Mouse (Mus musculus) limb, embryonic 13.5 days (tissue): ENCODE data around the gene Ola1. TPM values are rescaled to one million over a fixed set of nuclear protein-coding genes. Genes with fewer than 3 reads are reported as not detected.

Experiments used
- ATAC-seq: fragments of 200-750 bp; cut with Nextera tagmentation; 2 replicates; pipeline ENCODE4 v1.8.0; 2017; ENCODE audit warnings: low read depth, moderate number of reproducible peaks, moderate TSS enrichment; ENCODE audit not compliant: low FRiP score
- H3K27ac ChIP-seq: fragments of 300-500 bp; sonication (generic); 2 replicates; pipeline ENCODE4 v1.5.1; 2015; ENCODE audit warnings: inconsistent platforms, mild to moderate bottlenecking, moderate library complexity
- H3K27me3 ChIP-seq: fragments of 300-500 bp; sonication (generic); 2 replicates; pipeline ENCODE4 v1.6.1; 2015; ENCODE audit warnings: mild to moderate bottlenecking, inconsistent platforms
- H3K36me3 ChIP-seq: fragments of 300-500 bp; sonication (generic); 2 replicates; pipeline ENCODE4 v1.6.1; 2015; ENCODE audit warnings: inconsistent platforms, mild to moderate bottlenecking, moderate library complexity
- H3K4me1 ChIP-seq: fragments of 300-500 bp; sonication (generic); 2 replicates; pipeline ENCODE4 v1.6.1; 2015; ENCODE audit warnings: inconsistent platforms
- H3K4me2 ChIP-seq: fragments of 300-500 bp; sonication (generic); replicated peaks from 2 replicates; pipeline ENCODE4 v1.6.1; 2015; ENCODE audit warnings: inconsistent platforms, mild to moderate bottlenecking, moderate library complexity
- H3K4me3 ChIP-seq: fragments of 300-500 bp; sonication (generic); 2 replicates; pipeline ENCODE4 v1.5.1; 2015; ENCODE audit warnings: moderate library complexity, mild to moderate bottlenecking, inconsistent platforms
- H3K9ac ChIP-seq: fragments of 300-500 bp; sonication (generic); 2 replicates; pipeline ENCODE4 v1.6.1; 2015; ENCODE audit warnings: mild to moderate bottlenecking, inconsistent platforms
- H3K9me3 ChIP-seq: fragments of 300-500 bp; sonication (generic); 2 replicates; pipeline ENCODE4 v1.6.1; 2016; ENCODE audit warnings: inconsistent platforms
- whole genome bisulfite sequencing: fragments of 180-500 bp; shearing (Covaris S2); methylation state at CpG from one replicate; pipeline ENCODE4 v1.1.7; 2015; 5-methylcytosine and 5-hydroxymethylcytosine counted together
- polyA plus RNA-seq: library from polyadenylated mRNA; unstranded; fragments of >200 nt; fragmentation: Nextera tagmentation; extraction: Ambion mirVana; gene quantifications from 2 replicates; pipeline ENCODE4 v1.2.1, GENCODE M21; 2015

The Ola1 gene
- 111 and 112 TPM in 2 replicates for polyA plus RNA-seq

DNA sequence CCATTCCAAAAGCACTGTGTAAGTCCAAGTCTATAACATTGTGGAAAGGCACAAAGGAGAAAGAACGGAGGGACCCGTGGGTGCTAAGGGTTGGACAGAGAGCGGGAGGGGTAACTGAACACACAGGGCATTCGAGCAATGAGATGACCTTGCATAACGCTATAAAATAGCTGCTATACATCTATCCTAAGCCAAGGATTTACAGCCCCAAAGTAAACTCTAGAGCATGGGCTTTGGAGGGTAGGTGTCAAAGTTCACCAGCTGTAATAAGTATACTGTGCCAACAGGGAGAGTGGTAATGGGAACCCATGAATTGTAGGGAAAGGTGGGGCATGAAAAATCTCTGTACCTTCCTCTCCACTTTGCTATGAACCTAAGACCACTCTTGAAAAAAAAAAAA is at the start of gene Ola1:
Gene Ola1 (minus strand): TSS at position 12 of the 400 bp plus-strand sequence.
- H3K4me3 ChIP-seq: no peak within 1 kb of the TSS
- H3K27ac ChIP-seq: no peak within 1 kb of the TSS
- peaks cover 3% of the 10 kb centered on the region; the same call in 1 of the 2 replicates for H3K4me1 ChIP-seq
- H3K9ac ChIP-seq: no peak within 1 kb of the TSS
- no peaks in the 10 kb centered on the region for H3K36me3 ChIP-seq
- H3K27me3 ChIP-seq: peaks cover 5% of the 10 kb centered on the region; the same call in 1 of the 2 replicates
- ATAC-seq: no peak
- peaks cover 4% of the 10 kb centered on the region; the same call in 1 of the 2 replicates for H3K9me3 ChIP-seq
- H3K4me2 ChIP-seq: no peak within 1 kb of the TSS
- WGBS: 79% methylated on average over 5 of the region's 5 CpGs

DNA sequence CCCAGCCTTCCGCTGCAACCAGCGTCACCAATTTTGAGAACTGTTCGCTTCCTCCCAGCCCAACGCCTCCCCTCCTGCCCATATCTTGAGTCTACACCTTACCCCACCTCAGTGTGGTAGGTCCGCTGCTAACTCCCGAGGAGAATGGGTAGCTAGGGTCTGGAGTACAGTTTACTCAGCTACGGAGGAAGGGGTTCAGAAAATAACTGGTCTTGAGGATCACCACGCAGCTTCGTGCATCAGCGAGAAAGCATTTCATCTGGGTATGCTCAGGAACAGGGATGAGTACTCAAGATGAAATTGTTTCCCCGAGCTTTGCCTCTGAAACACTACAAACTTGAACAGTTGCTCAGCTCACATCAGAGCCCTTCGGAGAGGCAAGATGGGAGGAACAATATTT is 49.6 kb upstream of the Ola1 start:
- no peak overlapping the region for H3K4me3 ChIP-seq
- WGBS: 3% methylated on average over 11 of the region's 12 CpGs
- no peak for ATAC-seq
- no peaks in the 10 kb centered on the region for H3K36me3 ChIP-seq
- no peak overlapping the region for H3K9ac ChIP-seq
- 0 out of 2 replicates have a peak overlapping the region, but pooled peaks have one; percentile 23 for H3K4me2 ChIP-seq
- H3K27ac ChIP-seq: no peak overlapping the region
- no peaks in the 10 kb centered on the region for H3K9me3 ChIP-seq
- peaks cover 50% of the 10 kb centered on the region for H3K4me1 ChIP-seq
- peaks cover 86% of the 10 kb centered on the region for H3K27me3 ChIP-seq

DNA sequence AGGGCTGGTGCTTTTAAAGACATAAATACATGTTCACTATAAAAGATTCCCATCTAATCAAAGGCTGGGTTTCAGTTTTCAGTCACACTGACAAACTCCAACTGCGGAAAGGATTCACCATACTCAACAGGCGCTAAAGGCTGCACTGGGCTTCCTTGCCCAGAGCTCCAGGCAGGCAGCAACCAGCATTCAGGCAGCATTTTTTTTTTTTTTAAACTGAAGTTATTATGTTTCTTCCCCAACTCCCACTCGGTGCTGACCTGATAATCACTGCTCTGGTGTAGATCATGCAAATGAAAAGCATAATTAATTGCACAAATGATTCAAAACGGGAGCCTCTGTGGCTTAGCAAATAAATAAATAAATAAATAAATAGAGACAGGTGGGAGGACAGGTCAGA is 49.1 kb upstream of the Ola1 start:
- Histone ChIP-seq H3K4me3 (no peak overlapping the region), H3K27me3 (peaks cover 84% of the 10 kb centered on the region), H3K9ac (no peak overlapping the region), H3K36me3 (no peaks in the 10 kb centered on the region), H3K9me3 (no peaks in the 10 kb centered on the region), H3K4me1 (peaks cover 50% of the 10 kb centered on the region), H3K27ac (no peak overlapping the region), H3K4me2 (no peak overlapping the region)
- ATAC-seq: no peak
- WGBS: 4% methylated on average over 4 of the region's 4 CpGs

GRCm38 (mm10) chr2:73267231-73267630 is 48.5 kb upstream of the Ola1 start:
- no peaks in the 10 kb centered on the region for H3K9me3 ChIP-seq
- H3K4me3 ChIP-seq: no peak overlapping the region
- H3K27me3 ChIP-seq: peaks cover 84% of the 10 kb centered on the region
- no peak for ATAC-seq
- H3K9ac ChIP-seq: no peak overlapping the region
- WGBS: 20% methylated on average over 3 of the region's 3 CpGs
- peaks cover 48% of the 10 kb centered on the region for H3K4me1 ChIP-seq
- H3K4me2 ChIP-seq: no peak overlapping the region
- H3K36me3 ChIP-seq: no peaks in the 10 kb centered on the region
- H3K27ac ChIP-seq: no peak overlapping the region

DNA sequence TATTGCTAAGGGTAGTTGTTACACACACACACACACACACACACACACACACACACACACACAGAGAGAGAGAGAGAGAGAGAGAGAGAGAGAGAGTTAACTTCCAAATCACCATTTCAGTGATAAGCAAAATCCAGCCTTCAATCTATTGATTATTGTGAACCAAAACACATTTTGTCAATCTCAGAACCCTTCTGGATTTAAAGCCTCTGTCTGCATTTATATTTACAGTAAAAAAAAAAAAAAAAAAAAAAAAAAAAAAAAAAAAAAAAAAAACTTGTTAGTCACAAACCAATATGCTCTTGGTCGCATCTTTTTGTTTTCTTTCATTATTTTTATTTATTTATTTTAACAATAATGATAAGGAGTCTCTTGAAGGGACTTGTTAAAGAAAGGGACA is 47.9 kb upstream of the Ola1 start:
- H3K4me3 ChIP-seq: no peak overlapping the region
- no peak overlapping the region for H3K4me2 ChIP-seq
- no peaks in the 10 kb centered on the region for H3K9me3 ChIP-seq
- H3K27me3 ChIP-seq: peaks cover 83% of the 10 kb centered on the region
- no peak for ATAC-seq
- peaks cover 42% of the 10 kb centered on the region for H3K4me1 ChIP-seq
- no peak overlapping the region for H3K9ac ChIP-seq
- H3K36me3 ChIP-seq: no peaks in the 10 kb centered on the region
- WGBS: 42% methylated on average over 1 of the region's 1 CpGs
- H3K27ac ChIP-seq: no peak overlapping the region

- H3K4me3 ChIP-seq: no peak overlapping the region
- no peak overlapping the region for H3K4me2 ChIP-seq
- peaks cover 2% of the 10 kb centered on the region; the same call in 1 of the 2 replicates for H3K9me3 ChIP-seq
- H3K27me3 ChIP-seq: peaks cover 77% of the 10 kb centered on the region
- no peaks in the 10 kb centered on the region for H3K36me3 ChIP-seq
- no peak overlapping the region for H3K27ac ChIP-seq
- 5% methylated on average over 5 of the region's 5 CpGs for WGBS
- ATAC-seq: no peak
- no peak overlapping the region for H3K9ac ChIP-seq
- peaks cover 36% of the 10 kb centered on the region for H3K4me1 ChIP-seq
These were observed 47.3 kb upstream of the Ola1 start for GRCm38 (mm10) chr2:73266011-73266410.

- H3K9me3 ChIP-seq: peaks cover 4% of the 10 kb centered on the region; the same call in 1 of the 2 replicates
- H3K4me3 ChIP-seq: peak overlapping the region; percentile 54
- H3K27ac ChIP-seq: no peak overlapping the region
- peaks cover 27% of the 10 kb centered on the region for H3K4me1 ChIP-seq
- H3K9ac ChIP-seq: peak overlapping the region; percentile 60; the same call in 1 of the 2 replicates
- 6% methylated on average over 11 of the region's 11 CpGs for WGBS
- H3K36me3 ChIP-seq: no peaks in the 10 kb centered on the region
- H3K27me3 ChIP-seq: peaks cover 64% of the 10 kb centered on the region
- no peak for ATAC-seq
- H3K4me2 ChIP-seq: peak overlapping the region; percentile 90
These were observed 46.0 kb upstream of the Ola1 start for GRCm38 (mm10) chr2:73264611-73265195.

DNA sequence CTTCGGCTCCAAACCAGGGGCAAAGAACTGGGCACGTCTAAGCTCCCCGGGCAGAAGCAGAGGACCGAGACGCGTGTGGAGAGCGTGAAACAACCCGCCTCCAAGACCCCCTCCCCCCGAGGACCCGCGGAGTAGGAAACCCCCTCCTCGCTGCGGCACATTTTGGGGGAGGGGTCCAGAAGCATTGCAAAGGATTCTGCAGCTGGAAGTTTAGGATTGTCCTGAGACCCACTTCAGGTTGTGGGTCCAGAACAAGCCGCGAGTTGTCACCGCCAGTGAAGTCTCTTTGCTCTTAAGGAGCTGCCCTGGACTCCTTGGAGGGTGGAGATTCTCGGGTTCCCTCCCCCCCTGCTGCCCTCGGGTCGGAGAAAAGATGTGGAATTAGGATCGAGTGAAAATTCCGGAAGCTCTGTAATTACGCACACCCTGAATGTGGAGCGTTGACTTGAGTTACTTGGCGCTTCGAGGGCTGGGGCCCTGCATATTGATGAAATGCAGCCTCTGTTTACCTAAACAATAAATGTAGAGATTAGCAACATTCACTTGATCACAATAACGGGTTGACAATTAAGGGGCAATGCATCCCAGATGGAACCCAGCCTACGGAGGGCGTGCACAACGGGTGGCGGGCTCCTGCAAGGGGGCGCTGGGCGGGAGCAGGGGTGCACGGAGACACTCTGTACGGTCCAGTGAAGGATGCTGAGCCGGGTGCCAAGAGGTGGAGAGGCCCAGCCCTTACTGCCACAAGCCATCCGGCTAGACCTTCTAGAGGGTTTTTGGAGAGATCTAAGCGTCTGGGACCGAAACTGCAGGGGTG is 45.3 kb upstream of the Ola1 start:
- peak overlapping the region; percentile 54 for H3K4me3 ChIP-seq
- 2% methylated on average over 38 of the region's 38 CpGs for WGBS

DNA sequence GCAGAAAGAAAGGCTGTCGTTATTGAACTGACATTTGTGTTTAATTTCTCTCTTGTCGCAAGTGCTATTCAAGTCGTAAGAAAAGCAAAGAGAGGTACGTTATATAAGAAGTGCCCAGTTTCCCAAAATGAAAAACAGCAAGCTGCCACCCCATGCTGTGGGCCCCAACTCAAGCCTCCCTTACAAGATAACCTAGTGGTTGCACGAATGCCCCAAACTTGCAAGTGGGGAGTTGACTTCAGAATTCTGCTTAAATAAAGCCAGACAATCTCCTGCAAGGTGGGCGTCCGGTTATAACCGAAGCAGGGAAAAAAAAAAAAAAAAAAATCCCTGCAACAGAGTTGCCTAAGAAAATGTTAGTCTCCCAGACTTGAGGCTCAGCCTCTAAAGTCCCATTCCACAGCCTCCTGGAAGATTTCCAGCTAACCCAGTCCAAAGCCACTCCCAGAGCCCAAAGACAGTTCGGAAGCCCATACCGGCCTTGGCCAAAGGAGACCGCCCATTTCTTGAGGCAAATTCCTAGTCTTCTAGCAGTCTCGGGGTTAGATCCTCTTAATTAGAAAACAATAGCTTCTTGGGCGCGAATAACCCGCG is 44.5 kb upstream of the Ola1 start:
- WGBS: 3% methylated on average over 16 of the region's 16 CpGs
- no peak for ATAC-seq
- peak overlapping the region; percentile 90 for H3K4me2 ChIP-seq
- H3K4me3 ChIP-seq: peak overlapping the region; percentile 54
- H3K27me3 ChIP-seq: peaks cover 52% of the 10 kb centered on the region
- H3K36me3 ChIP-seq: no peaks in the 10 kb centered on the region
- peak overlapping the region; percentile 60 for H3K9ac ChIP-seq
- H3K4me1 ChIP-seq: peaks cover 26% of the 10 kb centered on the region
- peaks cover 4% of the 10 kb centered on the region; the same call in 1 of the 2 replicates for H3K9me3 ChIP-seq
- H3K27ac ChIP-seq: no peak overlapping the region

More for the DNA sequence above, 45.3 kb upstream of the Ola1 start:
- Histone ChIP-seq H3K9me3 (peaks cover 4% of the 10 kb centered on the region; the same call in 1 of the 2 replicates), H3K27me3 (peaks cover 59% of the 10 kb centered on the region), H3K4me2 (peak overlapping the region; percentile 90), H3K36me3 (no peaks in the 10 kb centered on the region), H3K9ac (peak overlapping the region; percentile 60), H3K27ac (no peak overlapping the region), H3K4me1 (peaks cover 27% of the 10 kb centered on the region)
- ATAC-seq: peak; percentile 57; the same call in 1 of the 2 replicates

DNA sequence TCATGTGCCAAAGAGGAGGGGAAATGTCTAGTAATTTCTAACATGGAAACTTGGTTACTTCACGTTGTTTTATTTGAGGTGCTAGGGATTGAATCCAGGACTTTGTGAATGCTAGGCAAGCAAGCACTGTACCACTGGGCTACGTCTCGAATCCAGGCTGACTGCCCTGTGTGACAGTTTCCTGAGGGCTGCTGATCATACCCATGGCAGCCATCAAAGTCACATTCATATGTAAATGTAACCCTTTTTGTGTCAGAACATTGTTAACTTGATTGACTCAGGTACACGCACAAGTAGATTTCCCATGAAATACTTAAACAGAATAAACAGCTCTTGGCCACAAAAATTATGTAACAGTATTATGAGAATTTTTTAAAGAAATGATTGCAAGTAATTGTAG is 30.0 kb upstream of the Ola1 start:
- ATAC-seq: no peak
- Histone ChIP-seq H3K4me2 (no peak overlapping the region), H3K36me3 (no peaks in the 10 kb centered on the region), H3K27ac (no peak overlapping the region), H3K27me3 (no peaks in the 10 kb centered on the region), H3K9ac (no peak overlapping the region), H3K4me1 (peaks cover 5% of the 10 kb centered on the region), H3K4me3 (no peak overlapping the region), H3K9me3 (peaks cover 7% of the 10 kb centered on the region; the same call in 1 of the 2 replicates)
- 52% methylated on average over 4 of the region's 4 CpGs for WGBS

GRCm38 (mm10) chr2:73241299-73241698 is 22.6 kb upstream of the Ola1 start:
- Histone ChIP-seq H3K4me3 (no peak overlapping the region), H3K4me1 (peaks cover 10% of the 10 kb centered on the region), H3K9ac (no peak overlapping the region), H3K9me3 (no peaks in the 10 kb centered on the region), H3K4me2 (no peak overlapping the region), H3K27ac (no peak overlapping the region), H3K36me3 (no peaks in the 10 kb centered on the region), H3K27me3 (no peaks in the 10 kb centered on the region)
- 78% methylated on average over 4 of the region's 4 CpGs for WGBS
- no peak for ATAC-seq

GRCm38 (mm10) chr2:73231081-73231480 is 12.4 kb upstream of the Ola1 start:
- Histone ChIP-seq H3K9me3 (no peaks in the 10 kb centered on the region), H3K4me2 (no peak overlapping the region), H3K9ac (no peak overlapping the region), H3K36me3 (no peaks in the 10 kb centered on the region), H3K27ac (no peak overlapping the region), H3K27me3 (no peaks in the 10 kb centered on the region), H3K4me1 (peaks cover 8% of the 10 kb centered on the region), H3K4me3 (no peak overlapping the region)
- WGBS: 45% methylated on average over 3 of the region's 3 CpGs
- no peak for ATAC-seq
